Mouse (Mus musculus) E14TG2a.4 (cell line): ENCODE results near the gene Dpp4.

Experiments used
- H3K27me3 ChIP-seq: 2 replicates; pipeline ENCODE4 v1.6.1; 2014; ENCODE audit warnings: low read length, control low read depth; ENCODE audit not compliant: insufficient read depth
- H3K36me3 ChIP-seq: 2 replicates; pipeline ENCODE4 v1.6.1; 2014; ENCODE audit warnings: low read length, control low read depth; ENCODE audit not compliant: insufficient read depth
- H3K4me1 ChIP-seq: replicated peaks from 2 replicates; pipeline ENCODE4 v1.6.1; 2014; ENCODE audit warnings: low read depth, low read length, control low read depth
- H3K4me3 ChIP-seq: replicated peaks from 2 replicates; pipeline ENCODE4 v1.5.1; 2014; ENCODE audit warnings: mild to moderate bottlenecking, low read length
- H3K9me3 ChIP-seq: 2 replicates; pipeline ENCODE4 v1.6.1; 2014; ENCODE audit warnings: low read length, control low read depth
- CTCF ChIP-seq: conservative IDR thresholded peaks from 2 replicates; pipeline ENCODE4 v1.5.1; 2014; ENCODE audit warnings: low read length
- NANOG ChIP-seq: IDR thresholded peaks from 2 replicates; pipeline ENCODE4 v1.6.1; 2014; ENCODE audit warnings: borderline replicate concordance, low read length, mixed read lengths
- POU5F1 ChIP-seq: IDR thresholded peaks from 2 replicates; pipeline ENCODE4 v1.6.1; 2014; ENCODE audit warnings: low read length, borderline replicate concordance

Dpp4 gene

GRCm38 (mm10) chr2:62449692-62450346 lies 37.8 kb upstream of the Dpp4 start:
- no peak for TF ChIP-seq POU5F1
- no peak for TF ChIP-seq CTCF
- H3K36me3 ChIP-seq: no peaks in the 10 kb centered on the region
- 0 out of 2 replicates have a peak, but pooled peaks cover 2% of the 10 kb centered on the region for H3K27me3 ChIP-seq
- H3K4me1 ChIP-seq: no peaks in the 10 kb centered on the region
- H3K4me3 ChIP-seq: no peak overlapping the region
- no peaks in the 10 kb centered on the region for H3K9me3 ChIP-seq

GRCm38 (mm10) chr2:62440802-62441544 lies 28.9 kb upstream of the Dpp4 start:
- Histone ChIP-seq H3K36me3 (no peaks in the 10 kb centered on the region), H3K4me3 (peak overlapping the region; percentile 35; the same call in 1 of the 2 replicates), H3K4me1 (peaks cover 10% of the 10 kb centered on the region), H3K9me3 (no peaks in the 10 kb centered on the region), H3K27me3 (no peaks in the 10 kb centered on the region)
- TF ChIP-seq CTCF (no peak), NANOG (no peak), POU5F1 (no peak)

GRCm38 (mm10) chr2:62440083-62440482 lies 28.1 kb upstream of the Dpp4 start:
- H3K27me3 ChIP-seq: no peaks in the 10 kb centered on the region
- no peak for TF ChIP-seq NANOG
- no peak for TF ChIP-seq POU5F1
- no peak for TF ChIP-seq CTCF
- H3K36me3 ChIP-seq: no peaks in the 10 kb centered on the region
- H3K4me1 ChIP-seq: peaks cover 10% of the 10 kb centered on the region
- no peak overlapping the region for H3K4me3 ChIP-seq
- no peaks in the 10 kb centered on the region for H3K9me3 ChIP-seq

GRCm38 (mm10) chr2:62431245-62431795 lies 19.3 kb upstream of the Dpp4 start:
- Histone ChIP-seq H3K4me3 (no peak overlapping the region), H3K27me3 (no peaks in the 10 kb centered on the region; the same call in 1 of the 2 replicates), H3K9me3 (no peaks in the 10 kb centered on the region), H3K36me3 (no peaks in the 10 kb centered on the region), H3K4me1 (no peaks in the 10 kb centered on the region)
- no peak for TF ChIP-seq POU5F1
- no peak for TF ChIP-seq CTCF
- TF ChIP-seq NANOG: no peak

GRCm38 (mm10) chr2:62425941-62426340 lies 13.9 kb upstream of the Dpp4 start:
- no peak overlapping the region for H3K4me3 ChIP-seq
- H3K27me3 ChIP-seq: no peaks in the 10 kb centered on the region
- H3K9me3 ChIP-seq: no peaks in the 10 kb centered on the region
- no peak for TF ChIP-seq CTCF
- no peak for TF ChIP-seq NANOG
- TF ChIP-seq POU5F1: no peak
- peaks cover 22% of the 10 kb centered on the region for H3K4me1 ChIP-seq
- no peaks in the 10 kb centered on the region for H3K36me3 ChIP-seq

GRCm38 (mm10) chr2:62423343-62423776 lies 11.3 kb upstream of the Dpp4 start:
- Histone ChIP-seq H3K36me3 (no peaks in the 10 kb centered on the region), H3K4me1 (peaks cover 22% of the 10 kb centered on the region), H3K9me3 (no peaks in the 10 kb centered on the region), H3K27me3 (no peaks in the 10 kb centered on the region), H3K4me3 (no peak overlapping the region)
- TF ChIP-seq CTCF (no peak), POU5F1 (no peak), NANOG (no peak)

GRCm38 (mm10) chr2:62422515-62423342 lies 10.7 kb upstream of the Dpp4 start:
- H3K4me1 ChIP-seq: peaks cover 22% of the 10 kb centered on the region
- no peaks in the 10 kb centered on the region for H3K36me3 ChIP-seq
- no peaks in the 10 kb centered on the region for H3K27me3 ChIP-seq
- H3K4me3 ChIP-seq: no peak overlapping the region
- TF ChIP-seq NANOG (no peak), CTCF (no peak), POU5F1 (no peak)
- no peaks in the 10 kb centered on the region for H3K9me3 ChIP-seq

GRCm38 (mm10) chr2:62421229-62421628 lies 9.2 kb upstream of the Dpp4 start:
- TF ChIP-seq POU5F1: no peak
- no peak for TF ChIP-seq NANOG
- TF ChIP-seq CTCF: no peak
- Histone ChIP-seq H3K36me3 (no peaks in the 10 kb centered on the region), H3K9me3 (peaks cover 10% of the 10 kb centered on the region), H3K4me3 (no peak overlapping the region), H3K27me3 (no peaks in the 10 kb centered on the region), H3K4me1 (peaks cover 22% of the 10 kb centered on the region)
